Mouse (Mus musculus) limb, embryonic 11.5 days (tissue): ENCODE measurements around the gene Crat. TPM values are rescaled to one million over a fixed set of nuclear protein-coding genes. Genes with fewer than 3 reads are reported as not detected.

Source experiments
- ATAC-seq: fragments of 200-750 bp; cut with Nextera tagmentation; 2 replicates; pipeline ENCODE4 v1.8.0; 2017; ENCODE audit warnings: low read depth; ENCODE audit not compliant: insufficient number of reproducible peaks, low FRiP score, low TSS enrichment
- DNase-seq: peaks from one replicate; pipeline ENCODE4 v3.0.0-alpha.2; 2015; ENCODE audit warnings: low spot score
- H3K27ac ChIP-seq: fragments of 300-500 bp; sonication (generic); replicated peaks from 2 replicates; pipeline ENCODE4 v1.5.1; 2014; ENCODE audit warnings: low read depth, mild to moderate bottlenecking, low read length
- H3K27me3 ChIP-seq: fragments of 300-500 bp; sonication (generic); 2 replicates; pipeline ENCODE4 v1.6.1; 2014; ENCODE audit warnings: mild to moderate bottlenecking, low read length, mixed read lengths; ENCODE audit not compliant: control insufficient read depth, insufficient read depth
- H3K36me3 ChIP-seq: fragments of 300-500 bp; sonication (generic); 2 replicates; pipeline ENCODE4 v1.6.1; 2014; ENCODE audit warnings: mild to moderate bottlenecking, low read length, moderate library complexity, mixed read lengths; ENCODE audit not compliant: control insufficient read depth, insufficient read depth
- H3K4me1 ChIP-seq: fragments of 300-500 bp; sonication (generic); 2 replicates; pipeline ENCODE4 v1.6.1; 2014; ENCODE audit warnings: low read length, mixed read lengths; ENCODE audit not compliant: control insufficient read depth, insufficient read depth
- H3K4me2 ChIP-seq: fragments of 300-500 bp; sonication (generic); 2 replicates; pipeline ENCODE4 v1.6.1; 2014; ENCODE audit warnings: low read depth, mild to moderate bottlenecking, moderate library complexity; ENCODE audit not compliant: severe bottlenecking
- H3K4me3 ChIP-seq: fragments of 300-500 bp; sonication (generic); 2 replicates; pipeline ENCODE4 v1.5.1; 2014; ENCODE audit warnings: low read depth, low read length
- H3K9ac ChIP-seq: fragments of 300-500 bp; sonication (generic); 2 replicates; pipeline ENCODE4 v1.6.1; 2014; ENCODE audit warnings: mild to moderate bottlenecking, low read length
- H3K9me3 ChIP-seq: fragments of 300-500 bp; sonication (generic); 2 replicates; pipeline ENCODE4 v1.6.1; 2016; ENCODE audit warnings: low read length; ENCODE audit not compliant: control insufficient read depth
- WGBS: fragments of 180-500 bp; shearing (Covaris S2); extraction: QIAGEN DNeasy Blood & Tissue Kit; methylation state at CpG from one replicate; pipeline ENCODE4 v1.1.7; 2014; 5-methylcytosine and 5-hydroxymethylcytosine counted together
- polyA plus RNA-seq: library from polyadenylated mRNA; unstranded; fragments of >200 nt; fragmentation: Nextera tagmentation; extraction: Ambion mirVana; gene quantifications from 2 replicates; pipeline ENCODE4 v1.2.1, GENCODE M21; 2014

Crat gene
- polyA plus RNA-seq, 1 experiment from 2014 or later = 27.9 TPM

DNA sequence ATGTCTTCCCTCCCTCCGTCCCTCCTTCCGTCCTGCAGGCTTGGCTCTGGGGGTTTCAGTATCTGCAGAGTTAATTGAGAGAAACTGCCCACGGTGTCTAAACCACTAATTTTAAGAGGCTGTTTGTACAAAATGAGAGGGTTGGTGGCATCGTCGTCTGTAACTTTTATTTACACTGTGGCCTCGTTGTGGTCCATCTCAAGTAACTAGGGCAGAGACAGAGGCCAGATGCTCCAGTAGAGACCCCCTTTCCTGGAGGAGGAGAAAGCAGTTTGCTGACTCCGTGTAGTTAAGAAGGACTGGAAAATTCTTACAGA lies 994 bp upstream of the Crat start:
- Histone ChIP-seq H3K4me1 (peaks cover 28% of the 10 kb centered on the region), H3K4me3 (peak overlapping the region; percentile 83), H3K9ac (peak overlapping the region; percentile 95), H3K36me3 (no peaks in the 10 kb centered on the region; the same call in 1 of the 2 replicates), H3K27ac (peak overlapping the region; percentile 98), H3K9me3 (no peaks in the 10 kb centered on the region), H3K4me2 (peak overlapping the region; percentile 81), H3K27me3 (no peaks in the 10 kb centered on the region)
- WGBS = 0% methylated on average over 7 of the region's 7 CpGs
- ATAC-seq (no peak), DNase-seq (no peak)

DNA sequence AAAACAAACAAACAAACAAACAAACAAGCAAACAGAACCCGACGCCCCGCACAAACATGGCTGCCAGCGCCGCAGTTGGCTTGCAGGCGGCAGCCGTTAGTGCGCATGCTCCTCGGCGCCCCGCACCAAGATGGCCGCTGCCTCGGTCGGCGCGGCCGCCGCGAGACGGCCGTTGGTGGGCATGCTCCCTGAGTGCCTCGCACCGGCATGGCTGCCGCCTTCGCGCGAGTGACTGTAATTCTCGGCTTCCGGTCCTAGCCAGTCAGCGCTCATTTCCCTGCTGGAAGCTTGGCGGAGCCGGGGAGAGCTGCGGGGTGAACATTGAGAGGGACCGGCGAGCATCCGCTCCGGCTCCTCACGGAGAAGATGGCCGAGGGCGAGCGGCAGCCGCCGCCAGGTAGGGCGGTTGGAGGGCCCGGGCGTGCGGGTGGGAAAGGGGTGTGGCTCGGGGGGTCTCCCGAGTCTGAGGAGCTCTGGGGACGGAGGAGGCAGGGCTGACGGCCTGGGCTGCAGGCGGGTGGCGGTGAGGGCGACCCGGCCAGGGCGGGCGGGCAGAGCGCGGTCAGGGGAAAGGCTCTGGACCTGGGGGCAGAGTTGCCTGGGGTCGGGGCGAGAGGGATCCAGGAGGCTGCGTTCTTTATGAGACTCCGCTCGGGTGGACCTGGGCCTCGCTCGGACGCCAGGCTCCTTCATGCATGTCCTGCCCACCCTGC lies 479 bp upstream of the Crat start, which contains the start of gene Ptpa:
Gene Ptpa, plus strand, starts transcription at position 104 of the 713 bp plus-strand sequence.
- no peaks in the 10 kb centered on the region for H3K27me3 ChIP-seq
- H3K27ac ChIP-seq = peak within 1 kb of the TSS; percentile 98
- peak within 1 kb of the TSS; percentile 81 for H3K4me2 ChIP-seq
- H3K9me3 ChIP-seq = no peaks in the 10 kb centered on the region
- H3K9ac ChIP-seq = peak within 1 kb of the TSS; percentile 95
- peak within 1 kb of the TSS; percentile 83 for H3K4me3 ChIP-seq
- DNase-seq (peak; percentile 95), ATAC-seq (peak; percentile 85)
- under 1% methylated on average over 65 of the region's 67 CpGs for WGBS
- H3K36me3 ChIP-seq = no peaks in the 10 kb centered on the region; the same call in 1 of the 2 replicates
- peaks cover 25% of the 10 kb centered on the region for H3K4me1 ChIP-seq

DNA sequence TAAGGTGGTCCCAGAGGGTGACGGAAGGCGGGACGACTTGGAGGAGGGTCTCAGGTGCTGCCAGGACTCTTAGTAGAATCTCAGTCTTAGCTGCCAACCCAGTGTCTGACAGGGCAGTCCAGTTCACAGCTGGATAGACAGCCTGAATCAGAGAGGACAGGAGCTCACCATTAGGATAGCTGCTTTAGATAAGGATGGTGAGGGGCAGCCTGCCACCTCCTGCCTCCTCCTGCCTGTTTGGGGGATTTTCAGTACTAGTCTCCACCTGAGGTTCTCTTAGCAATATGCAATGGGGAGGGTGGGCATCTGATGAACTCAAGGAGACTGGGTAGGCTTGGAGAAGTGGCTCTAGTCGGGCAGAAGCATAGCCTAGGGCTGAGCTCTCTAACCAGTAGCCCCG lies 932 bp downstream of the Crat start:
- no peaks in the 10 kb centered on the region for H3K27me3 ChIP-seq
- H3K9ac ChIP-seq = peak overlapping the region; percentile 70
- no peak for ATAC-seq
- peak overlapping the region; percentile 83 for H3K4me3 ChIP-seq
- 47% methylated on average over 5 of the region's 5 CpGs for WGBS
- no peak overlapping the region for H3K27ac ChIP-seq
- H3K9me3 ChIP-seq = no peaks in the 10 kb centered on the region
- DNase-seq = no peak
- H3K36me3 ChIP-seq = no peaks in the 10 kb centered on the region
- peaks cover 25% of the 10 kb centered on the region for H3K4me1 ChIP-seq
- peak overlapping the region; percentile 81 for H3K4me2 ChIP-seq

DNA sequence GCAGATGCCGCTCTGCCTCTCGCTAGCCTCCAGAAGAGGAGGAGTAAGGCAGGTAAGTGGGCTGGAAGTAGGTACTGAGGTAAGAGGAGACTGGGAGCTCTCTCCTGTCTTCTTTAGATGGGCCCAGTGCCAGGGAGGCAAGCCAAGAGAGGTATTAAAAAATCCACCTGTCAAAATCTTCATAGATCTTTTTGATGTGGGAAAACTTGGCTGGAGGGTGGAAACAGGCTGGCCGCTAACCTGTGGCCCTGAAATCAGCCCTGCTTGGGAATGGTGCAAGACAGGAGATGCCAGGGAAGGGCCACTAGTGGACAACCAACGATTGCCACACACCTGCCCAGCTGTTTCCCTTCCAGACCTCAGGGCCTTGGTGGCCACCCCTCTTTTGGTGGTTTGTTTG lies 1.5 kb downstream of the Crat start:
- Histone ChIP-seq H3K27ac (no peak overlapping the region), H3K4me1 (peaks cover 22% of the 10 kb centered on the region), H3K9ac (no peak overlapping the region), H3K4me3 (no peak overlapping the region), H3K4me2 (0 out of 2 replicates have a peak overlapping the region, but pooled peaks have one; percentile 15), H3K9me3 (no peaks in the 10 kb centered on the region), H3K36me3 (no peaks in the 10 kb centered on the region; the same call in 1 of the 2 replicates), H3K27me3 (no peaks in the 10 kb centered on the region)
- 88% methylated on average over 4 of the region's 4 CpGs for WGBS
- ATAC-seq (no peak), DNase-seq (no peak)

DNA sequence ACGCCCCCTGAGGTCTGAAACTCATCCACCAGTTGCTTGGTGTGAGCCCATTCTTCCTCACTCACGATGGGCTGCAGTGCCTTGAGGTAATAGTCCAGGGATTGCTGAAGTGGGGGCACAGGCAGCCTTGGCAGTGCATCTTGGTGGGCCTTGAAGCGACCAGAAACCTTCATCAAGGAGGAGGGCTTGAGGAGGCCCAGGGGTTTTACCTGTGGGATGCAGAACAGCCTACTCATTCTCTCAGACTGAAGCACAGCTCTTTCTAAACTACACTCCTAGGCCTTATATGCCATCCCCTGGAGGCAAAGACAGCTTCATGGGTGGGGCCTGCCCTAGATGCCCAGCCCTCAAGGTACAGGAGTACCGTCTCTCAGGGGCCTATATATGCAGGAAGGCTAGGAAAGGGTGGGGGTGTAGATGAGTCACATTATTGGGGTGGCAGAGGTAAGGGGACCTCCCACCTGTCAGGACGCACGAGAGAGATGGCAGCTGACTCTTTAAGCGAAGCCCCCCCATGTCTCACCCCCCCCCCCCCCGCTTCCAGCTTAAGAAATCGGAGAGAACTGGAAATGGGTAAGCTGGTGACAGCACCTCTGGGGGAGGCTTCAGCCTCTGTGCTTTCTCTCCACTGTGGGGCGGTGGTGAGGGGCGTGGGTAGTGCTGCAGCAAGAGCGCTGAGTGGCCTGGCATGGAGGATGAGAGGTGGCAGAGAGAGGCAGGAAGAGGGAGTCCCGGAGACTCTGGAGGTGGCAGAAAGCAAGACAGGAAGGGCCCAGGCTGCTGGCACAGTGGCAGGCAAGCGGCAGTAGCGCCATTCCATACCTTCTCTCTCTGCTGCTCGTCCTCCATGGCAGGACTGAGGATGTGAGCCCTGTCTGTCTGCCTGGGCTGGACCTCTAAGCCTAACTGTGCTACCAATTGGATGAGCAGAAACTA lies 2.3 kb downstream of the Crat start:
- no peak for ATAC-seq
- no peak overlapping the region for H3K9ac ChIP-seq

GRCm38 (mm10) chr2:30409454-30410176 lies 6.0 kb downstream of the Crat start:
- WGBS = 85% methylated on average over 5 of the region's 5 CpGs
- Histone ChIP-seq H3K4me3 (no peak overlapping the region), H3K9ac (no peak overlapping the region), H3K4me2 (no peak overlapping the region), H3K27me3 (no peaks in the 10 kb centered on the region), H3K9me3 (no peaks in the 10 kb centered on the region), H3K27ac (no peak overlapping the region), H3K4me1 (peaks cover 2% of the 10 kb centered on the region; the same call in 1 of the 2 replicates), H3K36me3 (peaks cover 2% of the 10 kb centered on the region; the same call in 1 of the 2 replicates)
- no peak for DNase-seq
- ATAC-seq = no peak

More for the DNA sequence above, 2.3 kb downstream of the Crat start:
- no peak overlapping the region for H3K27ac ChIP-seq
- no peak overlapping the region for H3K4me3 ChIP-seq
- no peaks in the 10 kb centered on the region for H3K27me3 ChIP-seq
- H3K9me3 ChIP-seq = no peaks in the 10 kb centered on the region
- H3K4me2 ChIP-seq = 0 out of 2 replicates have a peak overlapping the region, but pooled peaks have one; percentile 15
- no peaks in the 10 kb centered on the region; the same call in 1 of the 2 replicates for H3K36me3 ChIP-seq
- WGBS = 76% methylated on average over 16 of the region's 16 CpGs
- peaks cover 14% of the 10 kb centered on the region for H3K4me1 ChIP-seq
- DNase-seq = no peak

GRCm38 (mm10) chr2:30408452-30409100 lies 7.0 kb downstream of the Crat start:
- Histone ChIP-seq H3K4me2 (no peak overlapping the region), H3K4me1 (no peaks in the 10 kb centered on the region), H3K9ac (no peak overlapping the region), H3K27ac (no peak overlapping the region), H3K9me3 (no peaks in the 10 kb centered on the region), H3K4me3 (no peak overlapping the region), H3K36me3 (peaks cover 2% of the 10 kb centered on the region; the same call in 1 of the 2 replicates), H3K27me3 (no peaks in the 10 kb centered on the region)
- 88% methylated on average over 8 of the region's 8 CpGs for WGBS
- DNase-seq (no peak), ATAC-seq (no peak)
